Mouse (Mus musculus): ENCODE measurements around the gene Tagln. TPM values are rescaled to one million over a fixed set of nuclear protein-coding genes. Genes with fewer than 3 reads are reported as not detected.

Gene Tagln
- polyA plus RNA-seq, 1 experiment from 2014 or later = 5.2 TPM

DNA sequence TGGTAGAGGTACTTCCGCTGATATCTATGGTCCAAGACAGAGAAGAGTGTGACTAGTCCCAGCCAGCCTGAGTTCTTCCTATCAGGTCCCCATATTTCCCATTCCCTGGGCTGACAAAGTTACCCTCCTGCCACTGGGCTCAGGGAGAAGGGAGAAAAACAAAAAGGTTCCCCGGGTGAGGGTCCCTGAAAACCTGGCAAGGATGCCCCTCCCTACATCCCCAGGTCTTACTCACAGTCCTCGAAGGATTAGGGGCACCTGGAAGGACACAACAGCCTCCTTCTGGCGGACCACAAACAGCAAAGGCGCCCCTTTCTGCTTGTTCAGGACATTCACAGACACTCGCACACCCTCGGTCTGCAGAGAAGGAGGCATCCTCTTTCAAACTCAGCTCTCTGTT lies 17.0 kb upstream of the Tagln start:
- no peak overlapping the region for H3K27ac ChIP-seq (ENCODE audit: low read depth, low read length)
- ATAC-seq (ENCODE audit: low read depth) = no peak

GRCm38 (mm10) chr9:45952057-45952456 lies 16.2 kb upstream of the Tagln start:
- H3K27ac ChIP-seq (ENCODE audit: low read depth, low read length) = no peak overlapping the region
- no peak for ATAC-seq (ENCODE audit: low read depth)
- 88% methylated on average over 4 of the region's 4 CpGs for WGBS
- H3K27me3 ChIP-seq (ENCODE audit: control insufficient read depth, insufficient read depth, low read length) = no peaks in the 10 kb centered on the region
- peaks cover 34% of the 10 kb centered on the region for H3K36me3 ChIP-seq (ENCODE audit: control insufficient read depth, insufficient read depth, low read length)
- no peak overlapping the region for H3K4me2 ChIP-seq (ENCODE audit: low read depth, low read length)
- peaks cover 20% of the 10 kb centered on the region for H3K4me1 ChIP-seq (ENCODE audit: control insufficient read depth, insufficient read depth, low read length)
- no peak overlapping the region for H3K4me3 ChIP-seq (ENCODE audit: low read depth, low read length)
- H3K9me3 ChIP-seq (ENCODE audit: control insufficient read depth, low read length) = no peaks in the 10 kb centered on the region
- no peak overlapping the region for H3K9ac ChIP-seq (replicated peaks; ENCODE audit: low read depth, low read length)

More for the DNA sequence above, 17.0 kb upstream of the Tagln start:
- Histone ChIP-seq H3K9ac (replicated peaks; ENCODE audit: low read depth, low read length) (no peak overlapping the region), H3K9me3 (ENCODE audit: control insufficient read depth, low read length) (no peaks in the 10 kb centered on the region), H3K4me3 (ENCODE audit: low read depth, low read length) (no peak overlapping the region), H3K4me2 (ENCODE audit: low read depth, low read length) (no peak overlapping the region; the same call in 1 of the 2 replicates), H3K4me1 (ENCODE audit: control insufficient read depth, insufficient read depth, low read length) (peaks cover 20% of the 10 kb centered on the region), H3K27me3 (ENCODE audit: control insufficient read depth, insufficient read depth, low read length) (no peaks in the 10 kb centered on the region), H3K36me3 (ENCODE audit: control insufficient read depth, insufficient read depth, low read length) (peaks cover 28% of the 10 kb centered on the region)
- 82% methylated on average over 7 of the region's 7 CpGs for WGBS

GRCm38 (mm10) chr9:45946872-45947183 lies 11.0 kb upstream of the Tagln start:
- WGBS = 87% methylated on average over 10 of the region's 10 CpGs
- ATAC-seq (ENCODE audit: low read depth) = no peak

GRCm38 (mm10) chr9:45946182-45946871 lies 10.5 kb upstream of the Tagln start:
- no peak overlapping the region for H3K27ac ChIP-seq (ENCODE audit: low read depth, low read length)
- H3K36me3 ChIP-seq (ENCODE audit: control insufficient read depth, insufficient read depth, low read length) = peaks cover 71% of the 10 kb centered on the region
- H3K9me3 ChIP-seq (ENCODE audit: control insufficient read depth, low read length) = no peaks in the 10 kb centered on the region
- no peak overlapping the region for H3K4me2 ChIP-seq (ENCODE audit: low read depth, low read length)
- ATAC-seq (ENCODE audit: low read depth) = no peak
- WGBS = 90% methylated on average over 16 of the region's 16 CpGs
- H3K27me3 ChIP-seq (ENCODE audit: control insufficient read depth, insufficient read depth, low read length) = no peaks in the 10 kb centered on the region
- H3K9ac ChIP-seq (replicated peaks; ENCODE audit: low read depth, low read length) = no peak overlapping the region
- no peak overlapping the region for H3K4me3 ChIP-seq (ENCODE audit: low read depth, low read length)
- H3K4me1 ChIP-seq (ENCODE audit: control insufficient read depth, insufficient read depth, low read length) = no peaks in the 10 kb centered on the region

More at GRCm38 (mm10) chr9:45946872-45947183, 11.0 kb upstream of the Tagln start:
- H3K9ac ChIP-seq (replicated peaks; ENCODE audit: low read depth, low read length) = no peak overlapping the region
- no peak overlapping the region for H3K4me3 ChIP-seq (ENCODE audit: low read depth, low read length)
- H3K36me3 ChIP-seq (ENCODE audit: control insufficient read depth, insufficient read depth, low read length) = peaks cover 71% of the 10 kb centered on the region
- H3K4me2 ChIP-seq (ENCODE audit: low read depth, low read length) = no peak overlapping the region
- no peaks in the 10 kb centered on the region for H3K4me1 ChIP-seq (ENCODE audit: control insufficient read depth, insufficient read depth, low read length)
- no peaks in the 10 kb centered on the region for H3K9me3 ChIP-seq (ENCODE audit: control insufficient read depth, low read length)
- no peaks in the 10 kb centered on the region for H3K27me3 ChIP-seq (ENCODE audit: control insufficient read depth, insufficient read depth, low read length)
- H3K27ac ChIP-seq (ENCODE audit: low read depth, low read length) = no peak overlapping the region

DNA sequence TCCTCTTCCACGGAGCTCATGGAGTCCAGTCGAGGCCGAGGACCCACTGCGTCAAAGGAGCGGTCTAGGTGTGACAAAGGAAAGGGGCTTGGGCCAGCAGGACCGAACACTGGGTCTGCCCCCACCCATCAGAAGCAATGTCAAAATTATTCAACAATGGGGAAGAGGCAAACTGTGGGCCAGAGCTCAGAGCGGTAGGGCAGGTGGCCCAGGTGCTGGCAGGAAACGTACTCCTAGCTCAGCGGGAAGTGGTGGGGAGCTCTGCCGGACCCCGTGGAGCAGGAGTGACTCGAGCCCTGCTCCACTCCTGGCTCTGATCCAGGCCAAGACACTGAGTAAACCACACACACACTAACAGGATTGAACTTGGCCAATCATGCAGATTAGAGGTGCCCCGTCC lies 9.9 kb upstream of the Tagln start:
- no peak for ATAC-seq (ENCODE audit: low read depth)
- Histone ChIP-seq H3K36me3 (ENCODE audit: control insufficient read depth, insufficient read depth, low read length) (peaks cover 72% of the 10 kb centered on the region), H3K9ac (replicated peaks; ENCODE audit: low read depth, low read length) (no peak overlapping the region), H3K4me2 (ENCODE audit: low read depth, low read length) (no peak overlapping the region), H3K9me3 (ENCODE audit: control insufficient read depth, low read length) (no peaks in the 10 kb centered on the region), H3K27me3 (ENCODE audit: control insufficient read depth, insufficient read depth, low read length) (no peaks in the 10 kb centered on the region), H3K4me3 (ENCODE audit: low read depth, low read length) (no peak overlapping the region), H3K4me1 (ENCODE audit: control insufficient read depth, insufficient read depth, low read length) (no peaks in the 10 kb centered on the region), H3K27ac (ENCODE audit: low read depth, low read length) (no peak overlapping the region)
- 87% methylated on average over 13 of the region's 13 CpGs for WGBS

GRCm38 (mm10) chr9:45944506-45945400 lies 8.9 kb upstream of the Tagln start:
- no peaks in the 10 kb centered on the region for H3K4me1 ChIP-seq (ENCODE audit: control insufficient read depth, insufficient read depth, low read length)
- no peaks in the 10 kb centered on the region for H3K27me3 ChIP-seq (ENCODE audit: control insufficient read depth, insufficient read depth, low read length)
- peaks cover 62% of the 10 kb centered on the region for H3K36me3 ChIP-seq (ENCODE audit: control insufficient read depth, insufficient read depth, low read length)
- H3K27ac ChIP-seq (ENCODE audit: low read depth, low read length) = no peak overlapping the region
- no peaks in the 10 kb centered on the region for H3K9me3 ChIP-seq (ENCODE audit: control insufficient read depth, low read length)
- no peak for ATAC-seq (ENCODE audit: low read depth)
- 92% methylated on average over 13 of the region's 13 CpGs for whole genome bisulfite sequencing
- H3K9ac ChIP-seq (replicated peaks; ENCODE audit: low read depth, low read length) = no peak overlapping the region
- H3K4me3 ChIP-seq (ENCODE audit: low read depth, low read length) = no peak overlapping the region
- no peak overlapping the region for H3K4me2 ChIP-seq (ENCODE audit: low read depth, low read length)

DNA sequence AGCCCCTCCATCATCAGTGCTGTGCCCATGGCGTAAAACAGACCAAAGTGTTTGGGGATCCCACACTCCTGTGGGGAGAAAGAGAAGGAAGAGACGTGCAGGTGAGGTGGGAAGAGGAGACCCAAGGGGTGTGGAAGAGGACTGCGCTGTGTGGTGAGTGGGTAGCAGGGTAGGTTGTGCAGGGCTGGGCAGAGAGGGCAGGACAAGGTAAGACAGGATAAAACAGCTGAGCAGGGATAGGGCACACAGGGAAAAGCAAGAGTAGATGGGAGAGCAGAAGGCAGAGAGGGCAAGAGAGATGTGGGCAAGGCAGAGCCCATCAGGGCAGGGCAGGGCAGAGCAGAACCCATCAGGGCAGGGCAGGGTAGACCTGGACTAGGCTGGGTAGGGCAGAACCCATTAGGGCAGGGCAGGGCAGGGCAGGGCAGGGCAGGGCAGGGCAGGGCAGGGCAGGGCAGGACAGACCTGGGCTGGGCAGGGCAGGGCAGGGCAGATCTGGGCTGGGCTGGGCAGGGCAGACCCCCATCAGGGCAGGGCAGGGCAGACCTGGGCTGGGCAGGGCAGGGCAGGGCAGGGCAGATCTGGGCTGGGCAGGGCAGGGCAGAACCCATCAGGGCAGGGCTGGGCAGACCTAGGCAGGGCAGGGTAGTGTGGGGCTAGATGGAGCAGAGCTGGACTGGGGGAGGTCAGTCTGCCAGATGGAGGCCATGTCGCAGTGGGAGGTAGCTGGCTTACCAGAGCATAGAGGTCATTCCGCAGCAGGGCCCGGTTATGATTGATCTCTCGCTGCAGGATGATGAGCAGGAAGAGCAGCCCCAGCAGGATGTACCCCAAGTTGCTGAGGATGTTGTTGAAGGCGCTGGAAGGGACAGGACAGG lies 8.0 kb upstream of the Tagln start:
- H3K9me3 ChIP-seq (ENCODE audit: control insufficient read depth, low read length) = no peaks in the 10 kb centered on the region
- 91% methylated on average over 8 of the region's 8 CpGs for WGBS
- peaks cover 61% of the 10 kb centered on the region for H3K36me3 ChIP-seq (ENCODE audit: control insufficient read depth, insufficient read depth, low read length)
- ATAC-seq (ENCODE audit: low read depth) = no peak
- H3K27ac ChIP-seq (ENCODE audit: low read depth, low read length) = no peak overlapping the region
- no peaks in the 10 kb centered on the region for H3K4me1 ChIP-seq (ENCODE audit: control insufficient read depth, insufficient read depth, low read length)
- no peak overlapping the region for H3K9ac ChIP-seq (replicated peaks; ENCODE audit: low read depth, low read length)
- no peak overlapping the region for H3K4me2 ChIP-seq (ENCODE audit: low read depth, low read length)
- H3K4me3 ChIP-seq (ENCODE audit: low read depth, low read length) = no peak overlapping the region
- no peaks in the 10 kb centered on the region for H3K27me3 ChIP-seq (ENCODE audit: control insufficient read depth, insufficient read depth, low read length)

DNA sequence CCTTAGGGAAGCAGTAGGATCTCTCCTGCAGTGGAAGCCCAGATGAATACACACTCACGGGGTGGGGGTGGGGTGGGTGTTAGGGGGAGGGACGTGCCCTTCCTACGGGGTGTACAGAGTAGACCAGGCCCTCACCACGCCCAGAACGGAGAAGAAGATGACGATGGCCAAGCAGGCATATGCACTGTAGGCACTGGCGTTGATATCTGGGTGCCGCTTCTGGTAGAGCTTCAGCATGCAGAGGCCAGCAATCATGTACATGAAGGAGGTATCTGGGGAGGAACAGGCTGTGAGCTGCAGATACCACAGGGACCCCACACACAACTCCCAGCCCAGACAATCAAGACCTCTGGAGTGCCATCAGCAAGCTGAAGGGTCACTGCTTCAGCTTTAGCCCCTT lies 7.1 kb upstream of the Tagln start:
- H3K27ac ChIP-seq (ENCODE audit: low read depth, low read length) = no peak overlapping the region
- H3K4me1 ChIP-seq (ENCODE audit: control insufficient read depth, insufficient read depth, low read length) = no peaks in the 10 kb centered on the region
- H3K4me3 ChIP-seq (ENCODE audit: low read depth, low read length) = no peak overlapping the region
- no peaks in the 10 kb centered on the region for H3K9me3 ChIP-seq (ENCODE audit: control insufficient read depth, low read length)
- H3K36me3 ChIP-seq (ENCODE audit: control insufficient read depth, insufficient read depth, low read length) = peaks cover 66% of the 10 kb centered on the region
- ATAC-seq (ENCODE audit: low read depth) = no peak
- H3K4me2 ChIP-seq (ENCODE audit: low read depth, low read length) = no peak overlapping the region
- no peak overlapping the region for H3K9ac ChIP-seq (replicated peaks; ENCODE audit: low read depth, low read length)
- no peaks in the 10 kb centered on the region for H3K27me3 ChIP-seq (ENCODE audit: control insufficient read depth, insufficient read depth, low read length)
- 96% methylated on average over 8 of the region's 8 CpGs for WGBS
